Mouse (Mus musculus): ENCODE data around the gene Gca. TPM values are rescaled to one million over a fixed set of nuclear protein-coding genes. Genes with fewer than 3 reads are reported as not detected.

The Gca gene
- polyA plus RNA-seq, 1 experiment: 6.0 TPM

- Histone ChIP-seq H3K27me3 (ENCODE audit: control insufficient read depth, insufficient read depth, low read length) (no peaks in the 10 kb centered on the region), H3K27ac (ENCODE audit: insufficient read depth, low read depth, low read length) (no peak overlapping the region), H3K4me3 (ENCODE audit: low read depth, low read length) (no peak overlapping the region), H3K36me3 (ENCODE audit: control insufficient read depth, insufficient read depth, low read length) (no peaks in the 10 kb centered on the region), H3K4me1 (ENCODE audit: control insufficient read depth, insufficient read depth, insufficient read length, low read length) (no peaks in the 10 kb centered on the region; the same call in 1 of the 2 replicates)
- no peak for TF ChIP-seq CTCF (IDR thresholded peaks at IDR 0.05; ENCODE audit: extremely low read depth, insufficient read length, insufficient replicate concordance, low read depth, low read length)
- no peak for TF ChIP-seq POLR2A (IDR thresholded peaks at IDR 0.05; ENCODE audit: low read depth, low read length)
- whole genome bisulfite sequencing: 51% methylated on average over 4 of the region's 4 CpGs
Measured at GRCm38 (mm10) chr2:62651890-62652289, 12.2 kb upstream of the Gca start.

- H3K27me3 ChIP-seq (ENCODE audit: control insufficient read depth, insufficient read depth, low read length): no peaks in the 10 kb centered on the region
- no peak for TF ChIP-seq POLR2A (IDR thresholded peaks at IDR 0.05; ENCODE audit: low read depth, low read length)
- no peak for TF ChIP-seq CTCF (IDR thresholded peaks at IDR 0.05; ENCODE audit: extremely low read depth, insufficient read length, insufficient replicate concordance, low read depth, low read length)
- H3K4me1 ChIP-seq (ENCODE audit: control insufficient read depth, insufficient read depth, insufficient read length, low read length): no peaks in the 10 kb centered on the region; the same call in 1 of the 2 replicates
- no peak overlapping the region for H3K4me3 ChIP-seq (ENCODE audit: low read depth, low read length)
- H3K36me3 ChIP-seq (ENCODE audit: control insufficient read depth, insufficient read depth, low read length): no peaks in the 10 kb centered on the region
- WGBS: 80% methylated on average over 4 of the region's 4 CpGs
- no peak overlapping the region for H3K27ac ChIP-seq (ENCODE audit: insufficient read depth, low read depth, low read length)
Measured at GRCm38 (mm10) chr2:62652466-62652865, 11.6 kb upstream of the Gca start.

GRCm38 (mm10) chr2:62654519-62655338, 9.4 kb upstream of the Gca start:
- Histone ChIP-seq H3K27me3 (ENCODE audit: control insufficient read depth, insufficient read depth, low read length) (no peaks in the 10 kb centered on the region), H3K4me3 (ENCODE audit: low read depth, low read length) (no peak overlapping the region), H3K4me1 (ENCODE audit: control insufficient read depth, insufficient read depth, insufficient read length, low read length) (no peaks in the 10 kb centered on the region), H3K36me3 (ENCODE audit: control insufficient read depth, insufficient read depth, low read length) (no peaks in the 10 kb centered on the region), H3K27ac (ENCODE audit: insufficient read depth, low read depth, low read length) (no peak overlapping the region)
- 40% methylated on average over 7 of the region's 7 CpGs for WGBS
- no peak for TF ChIP-seq POLR2A (IDR thresholded peaks at IDR 0.05; ENCODE audit: low read depth, low read length)
- peak; percentile 24; the same call in 1 of the 2 replicates for TF ChIP-seq CTCF (IDR thresholded peaks at IDR 0.05; ENCODE audit: extremely low read depth, insufficient read length, insufficient replicate concordance, low read depth, low read length)

- no peaks in the 10 kb centered on the region for H3K27me3 ChIP-seq (ENCODE audit: control insufficient read depth, insufficient read depth, low read length)
- WGBS: 79% methylated on average over 1 of the region's 1 CpGs
- no peaks in the 10 kb centered on the region for H3K4me1 ChIP-seq (ENCODE audit: control insufficient read depth, insufficient read depth, insufficient read length, low read length)
Measured at GRCm38 (mm10) chr2:62656072-62656471, 8.0 kb upstream of the Gca start.

GRCm38 (mm10) chr2:62660565-62660964, 3.5 kb upstream of the Gca start:
- H3K27me3 ChIP-seq (ENCODE audit: control insufficient read depth, insufficient read depth, low read length): no peaks in the 10 kb centered on the region
- 51% methylated on average over 6 of the region's 6 CpGs for WGBS
- TF ChIP-seq CTCF (IDR thresholded peaks at IDR 0.05; ENCODE audit: extremely low read depth, insufficient read length, insufficient replicate concordance, low read depth, low read length) (peak; percentile 29; the same call in 1 of the 2 replicates), POLR2A (IDR thresholded peaks at IDR 0.05; ENCODE audit: low read depth, low read length) (no peak)

More at GRCm38 (mm10) chr2:62656072-62656471, 8.0 kb upstream of the Gca start:
- Histone ChIP-seq H3K4me3 (ENCODE audit: low read depth, low read length) (no peak overlapping the region), H3K36me3 (ENCODE audit: control insufficient read depth, insufficient read depth, low read length) (no peaks in the 10 kb centered on the region), H3K27ac (ENCODE audit: insufficient read depth, low read depth, low read length) (no peak overlapping the region)
- TF ChIP-seq CTCF (IDR thresholded peaks at IDR 0.05; ENCODE audit: extremely low read depth, insufficient read length, insufficient replicate concordance, low read depth, low read length) (no peak), POLR2A (IDR thresholded peaks at IDR 0.05; ENCODE audit: low read depth, low read length) (no peak)

GRCm38 (mm10) chr2:62662560-62662959, 1.5 kb upstream of the Gca start:
- Histone ChIP-seq H3K27me3 (ENCODE audit: control insufficient read depth, insufficient read depth, low read length) (no peaks in the 10 kb centered on the region), H3K27ac (ENCODE audit: insufficient read depth, low read depth, low read length) (no peak overlapping the region), H3K4me3 (ENCODE audit: low read depth, low read length) (no peak overlapping the region), H3K36me3 (ENCODE audit: control insufficient read depth, insufficient read depth, low read length) (no peaks in the 10 kb centered on the region), H3K4me1 (ENCODE audit: control insufficient read depth, insufficient read depth, insufficient read length, low read length) (peaks cover 6% of the 10 kb centered on the region; the same call in 1 of the 2 replicates)
- WGBS: 90% methylated on average over 3 of the region's 3 CpGs
- TF ChIP-seq POLR2A (IDR thresholded peaks at IDR 0.05; ENCODE audit: low read depth, low read length): no peak
- TF ChIP-seq CTCF (IDR thresholded peaks at IDR 0.05; ENCODE audit: extremely low read depth, insufficient read length, insufficient replicate concordance, low read depth, low read length): no peak

More at GRCm38 (mm10) chr2:62660565-62660964, 3.5 kb upstream of the Gca start:
- H3K4me1 ChIP-seq (ENCODE audit: control insufficient read depth, insufficient read depth, insufficient read length, low read length): peaks cover 5% of the 10 kb centered on the region; the same call in 1 of the 2 replicates
- H3K36me3 ChIP-seq (ENCODE audit: control insufficient read depth, insufficient read depth, low read length): no peaks in the 10 kb centered on the region
- H3K4me3 ChIP-seq (ENCODE audit: low read depth, low read length): no peak overlapping the region
- H3K27ac ChIP-seq (ENCODE audit: insufficient read depth, low read depth, low read length): no peak overlapping the region

GRCm38 (mm10) chr2:62664839-62665238, 754 bp downstream of the Gca start:
- H3K27ac ChIP-seq (ENCODE audit: insufficient read depth, low read depth, low read length): no peak overlapping the region
- WGBS: 36% methylated on average over 7 of the region's 7 CpGs
- no peak for TF ChIP-seq CTCF (IDR thresholded peaks at IDR 0.05; ENCODE audit: extremely low read depth, insufficient read length, insufficient replicate concordance, low read depth, low read length)
- TF ChIP-seq POLR2A (IDR thresholded peaks at IDR 0.05; ENCODE audit: low read depth, low read length): no peak
- H3K4me3 ChIP-seq (ENCODE audit: low read depth, low read length): peak overlapping the region; percentile 33
- H3K4me1 ChIP-seq (ENCODE audit: control insufficient read depth, insufficient read depth, insufficient read length, low read length): peaks cover 6% of the 10 kb centered on the region; the same call in 1 of the 2 replicates
- H3K36me3 ChIP-seq (ENCODE audit: control insufficient read depth, insufficient read depth, low read length): no peaks in the 10 kb centered on the region
- H3K27me3 ChIP-seq (ENCODE audit: control insufficient read depth, insufficient read depth, low read length): no peaks in the 10 kb centered on the region

Measured in small intestine, adult 2 months (tissue).